Mouse (Mus musculus): Measurements from ENCODE around the gene Ugt1a9. TPM values are rescaled to one million over a fixed set of nuclear protein-coding genes. Genes with fewer than 3 reads are reported as not detected.
"Not testable (repeated sequence)": the region's sequence is repeated elsewhere in the genome, so short reads cannot be mapped to it uniquely, and the experiment has no call there.

Gene Ugt1a9
- total and polyA plus RNA-seq, 2 experiments from 2014 or later: not detected

DNA sequence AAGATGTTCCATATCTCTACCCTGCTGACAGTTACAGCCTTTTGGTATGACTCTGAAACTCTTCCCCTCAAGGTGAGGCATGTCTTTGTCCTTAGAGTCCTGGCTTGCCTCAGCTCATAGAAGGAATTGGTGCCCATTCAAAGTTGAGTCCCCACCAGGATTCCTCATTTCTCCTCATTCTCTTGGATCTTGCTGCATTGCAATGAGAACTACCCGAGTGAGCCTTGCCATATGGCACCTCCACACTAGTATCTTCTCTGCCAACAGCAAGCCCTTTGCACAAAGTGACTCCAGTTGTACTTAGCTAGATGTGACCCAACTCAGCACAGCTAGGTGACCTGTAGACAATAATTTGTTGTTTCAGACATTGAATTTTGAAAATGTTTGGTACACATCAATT is 153.0 kb downstream of the Ugt1a9 start:
- H3K4me1 ChIP-seq (ENCODE audit: control insufficient read depth, insufficient read depth): no peaks in the 10 kb centered on the region
- ATAC-seq (ENCODE audit: insufficient read depth, low read depth): no peak
- 32% methylated on average over 1 of the region's 1 CpGs for WGBS
- H3K27ac ChIP-seq (ENCODE audit: low read depth): no peak overlapping the region
- DNase-seq (ENCODE audit: low spot score): no peak
- TF ChIP-seq EP300 (IDR thresholded peaks at IDR 0.05; ENCODE audit: low read depth): no peak
- TF ChIP-seq CTCF (IDR thresholded peaks at IDR 0.05; ENCODE audit: low read depth): no peak
- no peaks in the 10 kb centered on the region for H3K27me3 ChIP-seq (ENCODE audit: control insufficient read depth, insufficient read depth, low read length)
- no peaks in the 10 kb centered on the region for H3K36me3 ChIP-seq (replicated peaks; ENCODE audit: control insufficient read depth, insufficient read depth, low read length)
- H3K9ac ChIP-seq (replicated peaks; ENCODE audit: low read depth, low read length): no peak overlapping the region
- H3K4me3 ChIP-seq (ENCODE audit: low read depth, low read length): no peak overlapping the region
- H3K9me3 ChIP-seq (replicated peaks; ENCODE audit: control insufficient read depth, low read length): peaks cover 33% of the 10 kb centered on the region
- H3K4me2 ChIP-seq (ENCODE audit: low read depth, low read length): no peak overlapping the region

DNA sequence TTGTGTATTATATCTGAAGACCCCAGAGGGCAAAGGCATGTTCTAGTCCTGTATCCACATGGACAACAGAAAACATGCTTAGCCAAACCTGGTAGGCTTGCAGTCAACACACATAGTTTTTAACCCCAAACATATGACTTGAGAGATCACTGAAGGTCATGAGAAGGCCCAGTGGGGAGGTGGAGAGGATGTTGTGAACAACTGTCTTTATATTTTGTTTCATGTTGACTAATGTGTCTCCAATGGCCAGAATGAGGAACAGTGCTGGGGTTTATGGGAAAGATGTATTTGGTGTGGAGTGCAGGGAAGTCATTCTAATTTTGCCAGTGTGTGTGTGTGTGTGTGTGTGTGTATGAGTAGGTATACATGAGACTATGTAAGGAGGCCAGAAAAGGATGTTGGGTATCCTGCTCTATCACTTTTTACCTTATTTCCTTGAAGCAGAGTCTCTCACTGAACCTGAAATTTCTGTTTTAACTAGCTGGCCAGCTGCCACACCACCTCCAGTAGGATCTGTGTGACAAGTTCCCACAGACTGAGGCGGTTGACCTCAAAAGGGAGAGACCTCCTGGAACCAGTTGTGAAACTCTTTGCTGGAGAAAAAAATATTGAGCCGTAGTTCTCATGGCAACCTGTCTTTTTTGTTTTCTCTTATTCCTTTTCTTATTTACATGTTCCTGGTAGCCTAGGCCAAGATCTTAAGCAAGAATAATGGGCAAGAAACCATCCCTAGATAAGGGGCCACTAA is 153.6 kb downstream of the Ugt1a9 start:
- H3K36me3 ChIP-seq (replicated peaks; ENCODE audit: control insufficient read depth, insufficient read depth, low read length): no peaks in the 10 kb centered on the region
- no peak overlapping the region for H3K4me3 ChIP-seq (ENCODE audit: low read depth, low read length)
- DNase-seq (ENCODE audit: low spot score): no peak
- no peak overlapping the region for H3K27ac ChIP-seq (ENCODE audit: low read depth)
- H3K9me3 ChIP-seq (replicated peaks; ENCODE audit: control insufficient read depth, low read length): peaks cover 38% of the 10 kb centered on the region
- H3K27me3 ChIP-seq (ENCODE audit: control insufficient read depth, insufficient read depth, low read length): no peaks in the 10 kb centered on the region
- no peak for TF ChIP-seq CTCF (IDR thresholded peaks at IDR 0.05; ENCODE audit: low read depth)
- TF ChIP-seq EP300 (IDR thresholded peaks at IDR 0.05; ENCODE audit: low read depth): no peak
- H3K4me2 ChIP-seq (ENCODE audit: low read depth, low read length): no peak overlapping the region
- no peak overlapping the region for H3K9ac ChIP-seq (replicated peaks; ENCODE audit: low read depth, low read length)
- 56% methylated on average over 2 of the region's 2 CpGs for WGBS
- H3K4me1 ChIP-seq (ENCODE audit: control insufficient read depth, insufficient read depth): no peaks in the 10 kb centered on the region
- ATAC-seq (ENCODE audit: insufficient read depth, low read depth): no peak

DNA sequence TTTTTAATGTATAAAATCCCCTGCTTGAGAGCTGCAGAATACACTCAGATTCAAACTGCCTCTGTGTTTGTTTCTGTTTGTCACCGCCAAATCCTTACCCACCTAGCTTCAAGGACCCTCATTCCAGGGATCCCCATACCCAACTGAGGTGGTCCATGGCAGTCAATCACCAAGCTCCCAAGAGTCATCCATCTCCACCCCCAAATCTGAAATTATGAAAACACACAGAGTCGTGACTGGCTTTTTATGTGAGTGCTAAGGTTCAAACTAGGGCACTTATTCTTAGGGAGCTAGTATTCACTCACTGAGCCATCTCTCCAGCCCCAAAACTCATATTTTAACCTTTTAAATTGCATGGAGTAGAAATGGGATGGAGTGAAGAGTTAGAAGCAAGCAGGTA is 154.7 kb downstream of the Ugt1a9 start:
- not testable (repeated sequence) for H3K27me3 ChIP-seq (ENCODE audit: control insufficient read depth, insufficient read depth, low read length); H3K4me1 ChIP-seq (ENCODE audit: control insufficient read depth, insufficient read depth); ATAC-seq (ENCODE audit: insufficient read depth, low read depth); H3K4me3 ChIP-seq (ENCODE audit: low read depth, low read length); H3K27ac ChIP-seq (ENCODE audit: low read depth); H3K36me3 ChIP-seq (replicated peaks; ENCODE audit: control insufficient read depth, insufficient read depth, low read length); DNase-seq (ENCODE audit: low spot score); H3K4me2 ChIP-seq (ENCODE audit: low read depth, low read length); H3K9ac ChIP-seq (replicated peaks; ENCODE audit: low read depth, low read length)
- WGBS: 24% methylated on average over 2 of the region's 2 CpGs
- H3K9me3 ChIP-seq (replicated peaks; ENCODE audit: control insufficient read depth, low read length): peaks cover 49% of the 10 kb centered on the region

DNA sequence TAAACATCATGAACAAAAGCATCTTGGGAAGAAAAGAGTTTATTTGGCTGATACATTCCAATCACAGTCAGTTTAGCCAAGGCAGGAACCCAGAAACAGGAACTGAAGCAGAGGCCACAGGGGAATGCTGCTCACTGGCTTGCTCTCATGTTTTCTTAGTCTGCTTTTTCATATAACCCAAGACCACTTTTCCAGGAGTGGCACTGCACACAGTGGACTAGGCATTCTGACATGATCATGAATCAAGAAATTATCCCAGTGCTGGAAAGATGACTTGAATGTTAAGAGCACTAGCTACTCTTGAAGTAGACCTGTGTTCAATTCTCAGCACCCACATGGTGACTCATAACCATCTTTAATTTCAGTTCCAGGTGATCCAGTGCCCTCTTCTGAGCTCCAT is 155.1 kb downstream of the Ugt1a9 start:
- Histone ChIP-seq H3K4me3 (ENCODE audit: low read depth, low read length) (no peak overlapping the region), H3K27ac (ENCODE audit: low read depth) (no peak overlapping the region), H3K36me3 (replicated peaks; ENCODE audit: control insufficient read depth, insufficient read depth, low read length) (no peaks in the 10 kb centered on the region), H3K9me3 (replicated peaks; ENCODE audit: control insufficient read depth, low read length) (peaks cover 53% of the 10 kb centered on the region), H3K4me2 (ENCODE audit: low read depth, low read length) (no peak overlapping the region), H3K9ac (replicated peaks; ENCODE audit: low read depth, low read length) (no peak overlapping the region), H3K27me3 (ENCODE audit: control insufficient read depth, insufficient read depth, low read length) (no peaks in the 10 kb centered on the region), H3K4me1 (ENCODE audit: control insufficient read depth, insufficient read depth) (no peaks in the 10 kb centered on the region)
- ATAC-seq (ENCODE audit: insufficient read depth, low read depth) (no peak), DNase-seq (ENCODE audit: low spot score) (no peak)
- TF ChIP-seq EP300 (IDR thresholded peaks at IDR 0.05; ENCODE audit: low read depth) (no peak), CTCF (IDR thresholded peaks at IDR 0.05; ENCODE audit: low read depth) (no peak)

DNA sequence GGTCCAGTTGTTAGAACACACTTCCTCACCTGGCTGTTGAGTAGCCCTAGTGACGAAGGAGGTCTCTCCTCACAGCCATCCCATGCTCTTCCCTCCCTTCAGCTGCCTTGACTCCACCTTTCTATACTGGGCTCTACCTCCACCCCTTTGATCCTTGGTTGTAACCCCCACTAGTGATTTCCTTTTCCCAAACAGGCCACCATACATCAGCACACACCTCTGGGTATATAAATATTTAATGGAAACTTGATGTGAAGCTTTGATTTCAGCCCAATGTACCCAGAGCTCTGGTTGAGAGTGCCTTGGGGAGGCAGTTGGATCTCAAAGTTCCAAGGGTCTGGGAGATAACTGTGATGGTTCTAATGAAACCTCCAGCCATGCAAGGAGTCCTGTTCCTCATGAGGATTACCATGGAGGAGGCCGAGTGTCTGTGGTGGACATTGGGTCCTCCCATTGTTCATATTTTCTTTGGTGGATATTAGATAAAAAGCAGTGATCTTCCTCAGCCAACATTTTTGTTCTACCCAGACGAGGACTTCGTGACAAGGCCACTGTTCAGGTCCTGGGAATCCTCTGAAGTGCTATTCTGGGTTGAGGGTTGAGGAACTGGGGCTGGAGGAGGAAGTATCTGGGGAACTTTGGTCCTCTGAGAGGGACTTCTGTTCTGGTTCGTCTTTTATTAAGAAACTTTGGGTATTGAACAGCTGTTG is 156.2 kb downstream of the Ugt1a9 start, which contains the start of gene Mroh2a:
Gene Mroh2a, plus strand, starts transcription at position 317 of the 710 bp plus-strand sequence.
- Histone ChIP-seq H3K9me3 (replicated peaks; ENCODE audit: control insufficient read depth, low read length) (peaks cover 64% of the 10 kb centered on the region), H3K27ac (ENCODE audit: low read depth) (no peak within 1 kb of the TSS), H3K4me2 (ENCODE audit: low read depth, low read length) (no peak within 1 kb of the TSS), H3K4me1 (ENCODE audit: control insufficient read depth, insufficient read depth) (no peaks in the 10 kb centered on the region), H3K36me3 (replicated peaks; ENCODE audit: control insufficient read depth, insufficient read depth, low read length) (no peaks in the 10 kb centered on the region), H3K4me3 (ENCODE audit: low read depth, low read length) (no peak within 1 kb of the TSS), H3K27me3 (ENCODE audit: control insufficient read depth, insufficient read depth, low read length) (no peaks in the 10 kb centered on the region), H3K9ac (replicated peaks; ENCODE audit: low read depth, low read length) (no peak within 1 kb of the TSS)
- no peak for DNase-seq (ENCODE audit: low spot score)
- TF ChIP-seq EP300 (IDR thresholded peaks at IDR 0.05; ENCODE audit: low read depth) (no peak), CTCF (IDR thresholded peaks at IDR 0.05; ENCODE audit: low read depth) (no peak)
- no peak for ATAC-seq (ENCODE audit: insufficient read depth, low read depth)
- 42% methylated on average over 5 of the region's 5 CpGs for WGBS
